Mouse (Mus musculus) spleen, postnatal 4 days (tissue): ENCODE data around the gene Litaf.

Experiments used
- DNase-seq, 2 experiments: peaks; one replicate each; pipeline ENCODE4 v3.0.0; 2022; ENCODE audit warnings: low spot score in 2 of 2

Litaf gene

DNA sequence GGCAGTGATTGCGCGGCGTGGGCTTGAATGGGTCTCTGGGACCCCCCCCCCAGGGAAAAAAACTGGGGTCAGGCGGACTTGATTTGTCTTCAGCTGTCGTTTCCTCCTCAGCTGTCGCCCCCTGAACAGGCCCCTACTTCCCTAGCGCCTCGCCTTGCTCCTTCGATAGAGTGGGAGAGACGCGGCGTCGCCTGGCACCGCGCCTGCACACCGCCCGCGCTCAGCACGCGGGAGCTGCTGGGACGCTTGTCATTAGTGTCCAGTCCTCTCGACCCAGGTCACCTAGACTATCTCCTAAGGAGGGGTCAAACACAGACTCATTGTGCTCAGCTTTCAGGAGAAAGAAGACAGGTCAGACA is 855 bp upstream of the Litaf start:
- DNase-seq, result no peak

DNA sequence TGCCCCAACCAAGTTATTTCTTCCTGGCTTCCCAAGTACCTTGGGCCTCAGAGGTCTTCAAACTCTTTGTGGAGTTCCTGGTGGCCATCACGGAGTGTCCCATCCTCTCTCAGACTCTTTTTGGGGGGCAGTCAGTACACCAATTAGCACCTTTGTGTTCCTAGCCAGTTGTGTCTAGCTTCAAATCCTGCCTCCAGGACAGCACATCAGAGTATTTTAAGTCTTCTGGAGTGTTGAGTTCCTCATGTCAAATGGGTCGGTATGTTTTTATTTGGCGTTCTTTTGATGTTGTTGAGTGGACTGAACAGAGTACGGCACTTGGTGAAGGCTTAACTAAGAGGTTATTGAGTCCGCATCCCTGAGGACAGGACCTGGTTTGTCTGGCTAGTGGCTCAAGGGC is 526 bp downstream of the Litaf start:
- DNase-seq, result no peak

DNA sequence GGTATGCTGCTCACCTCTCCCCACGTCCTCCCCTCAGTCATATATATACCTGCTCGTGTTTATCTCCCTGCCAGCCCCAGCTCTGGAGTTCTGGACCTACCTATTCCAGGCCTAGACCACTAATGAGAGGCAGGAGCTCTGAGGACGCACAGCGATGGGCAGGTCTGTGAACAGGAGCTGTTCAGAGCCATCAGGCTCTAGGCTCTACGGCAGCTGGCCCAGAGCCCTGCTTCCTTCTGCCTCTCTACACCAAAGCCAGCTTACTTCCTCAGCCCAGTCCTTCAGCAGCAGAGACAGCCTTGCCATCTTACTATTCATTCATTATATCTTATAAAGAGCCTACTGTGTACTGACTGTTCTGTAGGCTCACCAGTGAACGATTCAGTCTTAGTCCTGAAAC is 1.2 kb downstream of the Litaf start:
- no peak for DNase-seq

DNA sequence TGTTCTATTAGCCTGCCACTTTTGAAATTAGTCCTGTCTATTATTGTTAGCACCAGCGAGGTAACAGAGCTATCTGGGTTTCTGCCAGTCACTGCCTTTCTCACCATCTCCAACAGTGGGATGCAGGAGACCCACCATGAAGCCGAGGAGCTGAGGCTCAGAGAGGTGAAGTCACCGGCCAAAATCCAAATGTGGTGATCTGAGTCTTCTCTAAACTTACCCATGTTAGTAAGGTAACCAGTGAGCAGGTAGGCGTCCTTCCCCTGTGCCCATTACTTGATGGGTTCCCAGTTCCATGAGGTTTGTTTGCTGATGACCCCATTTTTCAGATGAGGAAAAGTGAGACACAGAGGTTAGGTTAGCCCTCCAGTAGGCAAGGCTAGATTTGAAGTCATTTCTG is 1.6 kb downstream of the Litaf start:
- DNase-seq, result no peak

DNA sequence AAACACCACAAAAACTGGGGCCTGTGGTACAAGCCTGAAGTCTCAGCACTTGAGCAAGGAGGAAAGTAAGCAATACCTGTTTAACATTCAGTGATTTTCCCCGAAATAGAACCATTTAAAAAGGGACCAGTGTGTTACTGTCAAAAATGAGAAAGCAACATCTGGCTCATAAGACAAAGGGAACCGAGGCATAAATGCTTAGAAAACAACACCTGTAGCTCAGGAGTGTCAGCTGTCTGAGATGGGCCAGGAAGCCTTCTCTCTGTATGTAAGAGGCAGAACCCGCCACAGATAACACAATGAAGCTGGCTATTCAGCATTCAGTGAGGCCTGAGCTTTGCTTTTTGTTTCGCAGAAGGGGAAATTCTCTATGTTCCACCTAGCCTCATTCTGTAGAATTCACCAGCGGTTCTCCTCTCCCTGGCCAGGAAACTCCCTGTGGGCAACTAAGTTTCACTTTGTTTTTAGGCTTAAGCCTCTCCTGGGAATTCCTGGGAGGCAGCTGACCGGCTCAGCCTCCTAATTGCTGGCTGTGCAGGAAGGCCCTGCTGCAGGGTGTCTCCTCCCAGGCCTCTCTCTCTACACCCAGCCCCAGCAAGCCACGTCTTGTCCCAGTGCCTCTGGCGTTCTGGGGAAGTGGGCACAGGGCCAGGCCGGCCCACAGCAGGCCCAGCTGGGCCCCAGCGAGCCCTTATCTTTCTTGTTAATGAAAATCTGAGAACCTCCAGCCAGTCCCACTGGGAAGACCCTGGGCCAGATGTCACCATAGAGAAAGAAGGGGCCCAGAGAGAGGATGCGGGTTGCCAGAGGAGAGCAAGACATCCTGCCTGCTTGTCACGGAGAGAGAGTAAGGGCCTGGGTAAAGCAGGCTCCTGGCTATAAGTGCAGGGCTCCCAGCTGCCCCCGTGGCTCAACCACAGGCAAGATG is 2.9 kb downstream of the Litaf start:
- peak in 1 of 2 experiments; percentile 45 for DNase-seq

DNA sequence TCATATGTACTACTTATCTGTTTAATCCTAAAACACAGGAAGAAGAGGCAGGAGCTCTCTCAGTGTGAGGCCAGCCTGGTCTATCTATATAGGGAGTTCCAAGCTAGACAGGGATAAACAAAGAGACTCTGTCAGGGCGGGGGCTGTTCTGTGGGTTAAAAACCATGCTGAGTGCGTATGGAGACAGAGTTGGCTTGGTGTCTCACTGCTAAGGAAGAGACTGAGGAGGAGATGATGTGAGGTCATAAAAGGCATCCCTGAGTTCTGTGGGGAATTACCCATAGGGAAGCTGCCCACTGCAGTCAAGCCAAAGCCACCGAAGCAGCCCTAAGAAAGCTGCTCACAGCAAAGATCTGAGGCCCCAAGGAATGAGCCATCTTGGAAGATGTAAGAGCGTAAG is 5.3 kb downstream of the Litaf start, which contains the start of gene Snn:
Gene Snn, plus strand, starts transcription at position 301 of the 400 bp plus-strand sequence.
- no peak for DNase-seq

DNA sequence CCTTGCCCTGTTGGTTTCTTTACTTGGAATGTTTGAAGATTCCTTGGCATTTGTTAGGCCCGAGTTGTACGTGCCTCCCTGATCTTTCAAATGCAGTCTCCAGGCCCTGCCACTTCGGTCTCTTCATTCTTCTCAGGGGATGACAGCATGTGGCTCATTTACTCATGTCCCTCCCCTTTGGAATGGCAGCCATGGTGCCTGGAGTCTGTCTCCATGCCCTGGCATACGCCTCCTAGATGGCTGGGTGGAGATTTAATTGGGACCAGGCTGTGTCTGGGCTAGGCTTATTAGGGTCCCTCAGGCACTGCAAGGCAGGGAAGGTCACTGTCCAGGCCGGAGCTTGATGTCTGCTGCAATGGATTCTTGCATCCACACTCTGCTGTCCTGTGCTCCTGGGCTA is 10.0 kb downstream of the Litaf start:
- DNase-seq, result no peak

DNA sequence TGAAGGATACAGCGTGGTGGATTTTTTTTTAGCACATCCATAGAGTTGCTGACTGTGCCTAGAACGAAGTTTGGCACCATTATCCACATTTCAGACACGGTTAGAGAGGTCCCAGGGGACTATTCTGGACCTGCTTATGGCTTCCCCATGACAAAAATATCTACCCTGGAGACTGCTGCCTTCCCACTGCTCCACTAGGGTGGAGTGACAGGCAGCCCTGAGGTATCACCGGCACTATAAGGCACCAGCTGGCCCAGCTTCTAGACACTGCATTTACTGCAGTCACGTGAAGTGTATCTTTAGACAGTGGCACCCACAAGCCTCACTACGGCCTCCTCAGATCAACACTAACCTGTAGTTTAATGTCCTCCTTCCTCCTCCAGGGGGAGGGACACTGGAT is 11.1 kb downstream of the Litaf start:
- DNase-seq, result no peak

DNA sequence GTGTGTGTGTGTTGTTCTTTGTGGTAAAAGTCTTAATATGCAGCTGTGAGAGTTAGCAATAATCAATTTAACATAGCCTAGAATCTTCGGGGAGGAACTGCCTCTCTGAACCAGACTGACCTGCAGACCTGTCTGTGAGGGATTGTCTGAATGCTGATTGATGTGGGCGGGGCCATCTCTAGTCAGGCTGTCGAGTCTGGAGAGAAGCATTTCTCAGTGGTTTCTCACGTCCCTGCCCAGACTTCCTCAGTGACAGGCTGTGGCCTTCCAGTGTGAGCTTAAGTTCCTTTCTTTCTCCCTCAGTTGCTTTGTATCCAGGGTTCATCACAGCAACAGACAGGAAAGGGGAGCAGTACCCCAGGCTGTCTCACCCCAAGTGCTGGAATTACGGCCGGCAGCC is 11.5 kb downstream of the Litaf start:
- no peak for DNase-seq

DNA sequence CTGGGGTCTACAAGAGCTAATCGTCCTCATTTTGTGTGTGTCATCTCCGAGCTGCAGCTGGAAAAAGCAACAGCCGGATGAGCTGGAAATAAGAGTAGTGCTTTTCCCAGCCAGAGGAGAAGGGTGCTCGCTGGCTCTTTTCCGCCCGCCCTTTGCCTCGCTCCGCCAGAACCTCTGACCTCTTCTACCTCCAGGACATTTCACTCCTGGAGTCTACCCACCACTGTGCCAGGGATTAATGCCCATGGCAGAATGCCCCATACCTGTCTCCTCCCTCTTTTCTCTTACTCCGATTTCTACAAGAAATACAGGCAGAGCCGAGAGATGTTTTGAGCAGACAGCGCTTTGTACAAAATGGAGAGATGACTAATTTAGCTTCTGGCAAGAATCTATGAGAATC is 14.8 kb downstream of the Litaf start:
- DNase-seq, result no peak

DNA sequence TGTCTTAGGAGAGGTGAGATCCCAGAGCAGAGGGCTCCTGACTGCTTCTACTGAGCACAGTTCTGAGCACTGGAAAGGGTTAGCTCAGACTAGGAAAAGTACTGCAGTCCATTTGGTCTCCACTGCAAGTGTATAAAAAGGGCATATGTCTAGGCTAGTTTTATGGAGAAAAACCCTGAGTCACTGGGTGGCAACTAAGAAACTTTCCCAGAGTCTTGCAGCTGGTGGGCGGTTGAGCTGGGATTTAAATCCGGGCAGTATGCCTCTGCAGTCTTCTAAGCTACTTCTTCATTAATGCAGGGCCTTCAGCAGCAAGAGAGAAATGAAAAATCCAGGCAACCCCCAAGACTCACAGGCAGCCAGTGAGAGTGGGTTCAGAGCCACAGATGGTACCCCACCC is 15.7 kb downstream of the Litaf start:
- no peak for DNase-seq

DNA sequence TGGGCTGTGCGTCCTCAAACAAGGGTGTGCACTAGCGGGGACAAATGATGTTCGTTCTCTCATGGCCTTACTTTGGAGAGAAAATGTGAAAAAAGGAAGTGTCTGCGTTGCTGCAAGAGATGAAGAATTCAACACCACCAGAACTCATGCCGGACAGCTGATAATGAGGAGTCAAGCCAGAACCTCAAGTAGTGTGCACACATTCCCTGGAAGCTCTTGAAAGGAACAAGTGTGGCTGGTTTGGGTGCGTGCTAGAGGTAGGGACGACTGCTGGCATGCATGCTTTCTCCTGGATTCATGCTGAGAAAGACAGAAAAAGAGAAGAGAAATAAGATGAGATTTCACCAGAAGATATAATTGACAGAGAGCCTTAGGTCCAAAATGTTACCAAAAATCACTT is 18.8 kb downstream of the Litaf start:
- no peak for DNase-seq

DNA sequence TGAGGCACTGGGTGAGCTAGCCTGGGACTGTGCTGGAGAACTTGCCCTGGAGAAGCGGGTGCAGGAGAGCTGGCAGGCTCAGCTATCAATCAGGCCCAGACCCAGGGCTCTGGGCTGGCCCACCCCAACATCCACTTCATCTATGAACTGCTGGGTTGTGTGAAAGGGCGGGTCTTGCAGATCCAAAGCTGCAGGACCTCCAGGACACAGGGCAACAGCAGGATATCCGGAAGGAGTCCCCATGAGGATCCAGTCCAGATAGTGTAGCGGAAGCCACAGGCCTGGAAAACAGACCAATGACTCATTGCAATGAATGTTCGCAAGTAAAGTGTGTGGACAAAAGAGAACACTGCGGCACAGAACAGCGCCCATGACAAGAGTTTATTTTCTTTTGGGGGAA is 19.5 kb downstream of the Litaf start:
- DNase-seq, result no peak

DNA sequence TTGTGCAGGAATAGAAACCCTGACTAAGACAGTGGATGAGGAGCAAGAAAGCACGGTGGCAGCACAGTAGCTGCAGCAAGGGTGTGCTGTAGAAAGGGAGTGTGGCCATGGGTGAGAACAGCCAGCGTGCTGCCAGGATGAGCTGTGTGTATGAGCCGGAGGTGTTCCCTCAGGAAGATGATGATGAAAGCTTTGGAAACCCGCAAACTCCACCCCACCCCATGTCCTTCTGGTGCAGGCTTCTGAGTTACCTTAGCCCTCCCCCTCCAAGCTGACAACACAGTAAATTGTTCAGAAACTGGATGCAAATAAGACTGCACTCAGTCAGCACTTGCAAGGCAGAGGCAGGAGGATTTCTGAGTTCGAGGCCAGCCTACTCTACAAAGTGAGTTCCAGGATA is 22.7 kb downstream of the Litaf start:
- DNase-seq, result no peak

DNA sequence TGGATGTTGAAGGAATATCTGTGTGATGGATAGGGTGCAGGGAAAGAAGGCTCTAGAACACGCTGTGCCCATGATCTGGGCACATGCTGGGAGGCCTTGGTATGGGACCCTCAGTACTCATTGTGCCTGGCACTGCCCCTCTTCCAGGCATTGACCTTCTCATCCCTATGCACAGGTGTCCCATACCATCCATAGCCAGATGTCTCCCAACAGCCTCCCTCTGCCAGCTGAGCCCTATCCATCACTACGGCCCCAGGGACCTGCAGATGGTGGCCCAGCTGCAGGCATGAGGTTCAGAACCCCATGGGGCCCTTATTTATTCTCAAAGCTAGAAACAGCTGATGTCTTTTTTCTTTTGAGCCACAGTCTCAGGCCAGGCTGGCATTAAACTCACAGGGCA is 25.4 kb downstream of the Litaf start:
- DNase-seq, result no peak

DNA sequence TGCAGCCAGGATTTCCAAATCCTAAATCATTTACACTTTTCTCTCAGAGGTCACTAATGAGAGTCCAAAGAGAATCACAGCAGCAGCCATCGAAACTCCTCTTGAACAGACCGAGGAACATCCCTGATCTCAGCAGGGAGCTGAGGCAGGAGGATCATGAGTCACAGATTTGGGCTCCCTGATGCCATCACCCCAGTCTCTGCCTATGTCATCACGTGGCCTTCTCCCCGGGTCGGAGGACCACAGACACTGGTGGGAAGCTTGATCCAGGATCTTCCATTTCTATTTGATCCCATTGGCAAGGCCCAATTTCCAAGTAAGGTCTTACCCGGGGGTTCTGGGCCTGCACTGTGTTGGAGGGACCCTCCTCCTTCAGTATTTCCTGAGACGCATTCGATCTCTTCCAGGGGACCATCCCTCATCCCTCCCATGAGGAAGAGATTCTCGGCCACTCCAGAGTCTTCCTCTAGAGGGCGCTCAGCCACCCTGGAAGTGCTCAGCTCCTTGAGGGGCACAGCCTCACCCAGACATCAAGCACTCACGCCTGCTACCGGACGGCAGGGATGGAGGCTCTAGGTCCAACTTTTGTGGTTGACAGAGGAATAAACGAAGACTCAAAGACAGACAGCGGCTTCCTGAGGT is 30.0 kb downstream of the Litaf start:
- DNase-seq, result peak; percentile 53 to 84

DNA sequence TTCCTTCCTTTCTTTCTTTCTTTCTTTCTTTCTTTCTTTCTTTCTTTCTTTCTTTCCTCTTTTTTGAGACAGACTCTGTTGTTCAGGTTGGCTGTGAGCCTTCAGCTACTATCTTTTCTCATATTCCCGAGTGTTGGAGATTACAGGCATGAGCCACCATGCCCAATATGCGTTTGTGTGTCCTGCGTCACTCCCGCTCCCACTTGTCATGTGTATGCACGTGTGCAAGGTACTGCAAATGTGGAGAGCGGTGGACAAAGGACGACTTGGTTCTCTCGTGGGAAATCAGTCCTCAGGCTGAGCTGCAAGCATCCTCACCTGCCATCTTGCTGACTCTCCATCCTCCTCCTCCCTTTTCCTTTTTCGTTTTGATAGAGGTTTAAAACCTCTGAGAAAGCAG is 30.7 kb downstream of the Litaf start:
- no peak for DNase-seq

DNA sequence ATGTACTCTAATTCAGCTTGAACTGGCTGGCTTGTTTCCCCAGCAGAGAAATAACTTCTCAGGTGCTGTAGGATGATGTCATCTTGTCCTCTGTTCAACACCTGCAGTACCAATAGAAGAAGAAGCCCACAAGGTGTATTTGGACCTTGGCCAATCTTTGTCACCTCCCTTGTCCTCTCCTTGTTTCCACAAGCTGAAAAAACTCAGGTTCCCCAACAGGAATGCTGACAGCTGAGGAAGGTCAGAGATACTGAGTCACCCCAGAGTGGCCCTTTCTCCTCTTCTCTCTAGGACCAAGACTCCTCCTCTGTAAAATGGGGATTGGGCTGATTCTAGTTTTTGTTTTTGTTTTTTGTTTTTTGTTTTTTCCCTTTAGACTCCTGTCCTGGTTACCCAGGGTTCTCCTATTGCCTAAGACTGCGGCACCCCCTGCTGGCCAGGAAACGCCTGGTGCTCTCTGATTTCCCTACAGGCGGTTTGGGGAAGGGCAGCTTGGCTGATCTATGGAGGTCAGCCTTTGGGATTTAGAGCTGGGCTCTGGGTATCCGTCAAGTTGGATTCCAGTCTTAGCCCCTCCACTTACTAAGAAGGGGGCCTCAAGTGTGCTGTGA is 31.7 kb downstream of the Litaf start:
- peak; percentile 77 to 89 for DNase-seq

DNA sequence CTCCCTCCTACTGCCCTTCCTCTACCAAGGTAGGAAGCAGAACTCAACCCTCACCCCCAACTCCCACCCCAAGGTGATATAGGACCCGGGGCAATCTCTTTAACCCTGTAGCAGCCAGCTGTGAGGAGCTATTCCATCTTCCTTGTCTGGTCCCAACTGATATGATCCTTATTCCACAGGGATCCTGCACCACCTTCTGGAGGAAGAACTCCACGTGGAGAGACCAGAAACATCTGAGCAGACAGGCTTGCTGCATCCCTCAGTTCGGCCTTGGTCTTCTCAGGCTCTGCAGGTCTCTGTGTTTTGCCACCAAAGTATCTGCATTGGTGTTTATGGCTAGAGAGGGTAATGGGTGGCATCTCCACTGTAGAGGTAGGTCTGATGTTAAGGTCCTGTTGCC is 34.6 kb downstream of the Litaf start:
- DNase-seq, result no peak

DNA sequence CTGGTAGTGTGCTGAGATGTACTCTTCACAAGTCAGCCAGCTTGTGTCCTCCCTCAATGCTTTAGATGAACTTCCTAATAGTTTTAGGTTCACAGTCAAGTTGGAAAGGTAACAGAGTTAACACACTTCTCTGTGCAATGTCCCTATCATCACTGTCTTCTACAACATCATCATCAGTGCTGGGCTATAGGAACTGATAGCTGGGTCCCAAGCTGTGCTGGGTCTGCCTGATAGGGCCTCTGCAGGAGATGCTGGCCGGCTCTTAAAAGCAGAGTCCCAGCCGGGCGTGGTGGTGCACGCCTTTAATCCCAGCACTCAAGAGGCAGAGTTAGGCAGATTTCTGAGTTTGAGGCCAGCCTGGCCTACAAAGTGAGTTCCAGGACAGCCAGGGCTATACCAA is 35.1 kb downstream of the Litaf start:
- no peak for DNase-seq

DNA sequence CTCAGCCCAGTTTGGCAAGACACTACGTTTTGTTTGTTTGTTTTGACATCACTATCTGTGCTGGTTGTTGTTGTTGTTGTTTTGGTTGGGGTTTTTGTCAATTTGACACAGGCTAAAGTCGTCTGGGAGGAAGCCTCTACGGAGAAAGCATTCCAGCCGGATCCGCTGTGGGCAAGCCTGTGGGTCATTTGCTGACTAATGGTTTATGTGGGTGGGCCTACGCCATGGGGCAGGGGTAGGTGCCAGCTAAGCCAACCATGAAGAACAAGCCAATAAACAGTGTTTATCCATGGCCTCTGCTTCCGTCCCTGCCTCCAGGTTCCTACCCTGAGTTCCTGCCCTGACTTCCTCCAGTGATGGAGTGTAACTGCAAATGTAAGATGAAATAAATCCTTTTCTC is 37.8 kb downstream of the Litaf start:
- DNase-seq, result no peak

DNA sequence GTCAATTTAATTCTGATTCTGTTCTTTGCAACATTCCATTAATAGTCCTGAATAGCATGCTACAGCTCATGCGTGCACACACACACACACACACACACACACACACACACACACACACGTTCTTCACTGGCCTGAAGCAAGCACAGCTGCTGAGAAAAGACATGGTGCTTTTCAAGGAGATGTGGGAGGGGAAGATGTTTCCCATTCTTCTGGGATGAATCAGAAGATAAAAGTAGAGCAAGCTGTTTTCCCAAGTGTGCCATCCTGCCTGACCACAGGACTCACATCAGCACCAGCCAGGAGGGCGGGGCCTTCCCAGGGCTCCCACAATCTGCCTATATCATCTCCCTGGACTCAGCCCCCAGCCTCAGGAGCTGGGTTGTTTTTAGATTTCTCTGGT is 41.1 kb downstream of the Litaf start:
- DNase-seq, result no peak

DNA sequence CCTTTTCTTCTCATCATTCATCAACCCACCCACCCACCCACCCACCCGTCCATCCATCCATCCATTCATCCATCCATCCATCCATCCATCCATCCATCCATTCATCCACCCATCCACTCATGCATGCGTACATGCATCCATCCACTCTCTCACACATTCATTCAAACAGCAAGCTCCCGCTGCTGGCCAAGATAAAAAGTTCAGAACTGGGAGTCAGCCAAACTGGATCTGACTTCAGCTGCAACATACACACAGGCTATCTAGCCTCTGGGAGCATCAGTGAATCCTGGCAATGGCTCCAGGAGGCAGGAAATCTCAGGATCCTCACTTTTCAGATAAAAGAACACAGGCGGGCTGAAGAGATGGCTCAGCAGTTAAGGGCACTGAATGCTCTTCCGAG is 42.3 kb downstream of the Litaf start:
- no peak for DNase-seq
